Mouse (Mus musculus): ENCODE data around the gene Cfap65.

The Cfap65 gene

DNA sequence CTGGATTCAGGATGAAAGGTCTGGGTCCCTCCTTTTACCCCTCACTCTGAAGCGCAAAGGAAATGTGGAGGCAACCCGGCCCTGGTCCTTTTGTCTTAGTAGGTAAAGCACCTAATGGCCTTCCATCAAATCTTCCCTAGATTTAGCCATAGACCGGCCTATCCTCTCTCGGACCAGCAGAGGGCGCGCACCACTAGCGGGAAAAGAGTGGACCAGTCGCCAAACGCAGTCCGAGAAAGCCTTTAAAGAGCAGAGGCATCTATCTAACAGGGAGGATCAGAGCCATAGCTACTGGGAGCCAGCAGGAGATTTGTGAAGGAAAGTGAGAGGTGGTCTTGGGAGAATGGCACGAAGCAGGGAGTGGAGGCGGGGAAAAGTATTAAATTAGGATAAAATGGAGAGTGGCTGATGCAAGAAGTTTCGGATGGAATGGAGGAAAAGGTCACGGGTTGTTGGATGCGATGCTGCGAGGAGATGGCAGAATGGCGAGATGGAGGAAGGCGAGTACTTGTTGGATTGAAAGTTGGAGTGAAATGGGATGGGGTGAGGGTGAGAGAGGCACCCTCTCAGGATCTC, 54.5 kb downstream of the Cfap65 start:
- no peaks in the 10 kb centered on the region for H3K27me3 ChIP-seq (ENCODE audit: control insufficient read depth, insufficient read depth, low read length, poor library complexity, severe bottlenecking)
- peak; percentile 58 for DNase-seq (ENCODE audit: low read depth, low spot score)
- H3K36me3 ChIP-seq (ENCODE audit: control insufficient read depth, insufficient read depth, low read length, poor library complexity, severe bottlenecking), result no peaks in the 10 kb centered on the region

DNA sequence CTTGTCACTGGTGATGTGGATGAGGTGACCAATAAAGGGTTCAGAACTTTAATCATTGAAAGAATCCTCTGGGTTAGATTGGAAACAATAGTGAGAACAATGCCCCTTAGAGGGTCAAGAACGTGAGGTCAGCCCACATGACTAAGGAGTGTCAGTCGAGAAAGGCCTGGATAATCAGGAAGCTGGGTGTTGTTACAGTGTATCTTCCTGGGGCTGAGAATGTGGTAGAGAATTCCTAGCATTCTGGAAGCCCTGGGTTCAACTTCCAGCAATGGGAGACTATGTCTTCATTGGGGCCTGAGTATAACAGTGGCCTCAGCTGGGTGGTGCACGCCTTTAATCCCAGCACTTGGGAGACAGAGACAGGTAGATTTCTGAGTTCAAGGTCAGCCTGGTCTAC, 58.2 kb downstream of the Cfap65 start:
- Histone ChIP-seq H3K27me3 (ENCODE audit: control insufficient read depth, insufficient read depth, low read length, poor library complexity, severe bottlenecking) (no peaks in the 10 kb centered on the region), H3K36me3 (ENCODE audit: control insufficient read depth, insufficient read depth, low read length, poor library complexity, severe bottlenecking) (no peaks in the 10 kb centered on the region)
- no peak for DNase-seq (ENCODE audit: low read depth, low spot score)

DNA sequence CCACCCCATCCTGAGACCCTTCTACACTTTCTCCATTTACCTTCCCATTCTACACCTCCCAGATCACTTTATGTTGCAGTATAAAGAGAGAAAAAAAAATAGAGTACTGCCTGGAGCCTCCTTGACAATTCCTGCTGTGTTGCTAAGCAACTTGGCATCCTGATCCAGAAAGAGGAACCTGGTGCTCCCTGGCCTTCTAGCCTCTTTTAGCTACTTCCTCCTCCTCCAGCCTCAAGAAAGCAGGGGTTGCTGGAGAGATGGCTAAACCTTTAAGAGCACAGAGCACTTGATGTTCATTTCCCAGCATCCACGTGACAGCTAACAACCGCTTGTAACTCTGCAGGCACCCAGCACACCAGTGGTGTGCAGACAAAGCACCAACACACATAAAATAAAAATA, 63.2 kb downstream of the Cfap65 start:
- Histone ChIP-seq H3K27me3 (ENCODE audit: control insufficient read depth, insufficient read depth, low read length, poor library complexity, severe bottlenecking) (no peaks in the 10 kb centered on the region), H3K36me3 (ENCODE audit: control insufficient read depth, insufficient read depth, low read length, poor library complexity, severe bottlenecking) (no peaks in the 10 kb centered on the region)
- no peak for DNase-seq (ENCODE audit: low read depth, low spot score)

DNA sequence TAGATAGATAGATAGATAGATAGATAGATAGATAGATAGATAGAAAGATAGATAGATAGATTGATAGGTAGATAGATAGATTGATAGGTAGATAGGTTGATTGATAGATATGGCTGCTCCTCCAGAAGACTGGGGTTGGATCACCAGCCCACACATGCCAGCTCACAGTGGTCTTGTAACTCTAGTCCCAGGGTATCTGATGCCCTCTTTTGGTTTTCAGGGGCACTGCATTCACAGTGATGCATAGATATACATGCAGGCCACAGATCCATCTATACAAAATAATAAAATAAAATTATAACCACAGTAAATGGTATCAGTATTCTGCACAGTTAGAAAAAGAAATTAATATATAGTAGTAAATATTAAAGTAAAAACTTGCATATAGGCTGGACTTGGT, 73.6 kb downstream of the Cfap65 start:
- Histone ChIP-seq H3K27me3 (ENCODE audit: control insufficient read depth, insufficient read depth, low read length, poor library complexity, severe bottlenecking) (no peaks in the 10 kb centered on the region), H3K36me3 (ENCODE audit: control insufficient read depth, insufficient read depth, low read length, poor library complexity, severe bottlenecking) (no peaks in the 10 kb centered on the region)
- no peak for DNase-seq (ENCODE audit: low read depth, low spot score)

DNA sequence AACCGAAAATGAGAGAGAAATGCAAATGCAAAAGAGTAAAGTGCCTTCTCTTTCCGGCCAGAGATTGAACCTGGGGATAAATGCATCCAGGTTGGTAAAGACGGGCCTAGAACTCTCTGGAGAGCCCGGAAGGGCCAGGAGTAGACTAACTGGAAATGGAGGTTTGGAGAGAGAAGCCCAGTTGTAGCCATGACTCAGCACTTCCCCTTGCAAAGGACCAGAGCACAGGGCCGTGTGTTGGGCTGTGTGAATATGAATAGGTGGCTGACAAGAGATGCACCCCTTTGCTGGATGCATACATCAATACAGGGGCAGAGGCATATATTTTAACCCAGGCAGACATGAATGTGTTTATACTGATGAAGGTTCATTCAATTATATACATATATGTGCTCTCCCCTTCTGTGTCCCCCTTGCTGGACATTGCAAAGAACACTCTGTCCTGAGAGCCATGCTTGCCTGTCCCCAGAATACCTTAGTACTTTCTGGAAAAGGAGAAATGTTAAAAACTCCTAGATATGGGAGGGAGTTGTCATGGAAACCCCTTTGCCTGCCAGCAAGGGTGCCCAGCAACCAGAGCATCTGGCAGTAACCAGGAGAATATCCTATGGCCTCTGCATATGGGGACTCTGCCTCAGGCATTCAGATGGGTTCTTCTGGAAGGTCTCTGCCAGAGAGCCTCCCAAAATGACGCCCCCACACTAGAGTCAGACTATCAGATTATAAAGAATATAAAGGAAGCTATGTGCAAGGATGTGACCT, 76.0 kb downstream of the Cfap65 start:
- no peak for DNase-seq (ENCODE audit: low read depth, low spot score)
- H3K27me3 ChIP-seq (ENCODE audit: control insufficient read depth, insufficient read depth, low read length, poor library complexity, severe bottlenecking), result no peaks in the 10 kb centered on the region
- no peaks in the 10 kb centered on the region for H3K36me3 ChIP-seq (ENCODE audit: control insufficient read depth, insufficient read depth, low read length, poor library complexity, severe bottlenecking)

DNA sequence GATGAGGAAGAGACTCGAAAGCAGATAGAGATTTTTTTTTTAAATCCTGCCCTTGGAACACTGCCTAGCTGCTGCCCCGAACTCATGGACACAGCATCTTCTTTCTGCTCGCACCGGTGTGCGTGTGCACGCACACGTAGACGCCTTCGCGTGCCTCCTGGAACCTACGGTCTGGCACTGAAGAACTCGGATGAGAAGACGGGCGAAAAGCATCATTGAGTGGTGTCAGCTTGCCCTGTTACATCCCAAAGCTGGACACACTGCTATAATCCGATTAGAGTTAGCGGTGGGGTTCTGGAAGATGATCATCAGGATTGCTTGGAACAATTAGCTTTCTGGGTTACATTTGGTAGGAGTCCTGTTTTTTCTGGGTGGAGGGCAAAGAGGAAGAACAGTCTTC, 76.6 kb downstream of the Cfap65 start:
- Histone ChIP-seq H3K27me3 (ENCODE audit: control insufficient read depth, insufficient read depth, low read length, poor library complexity, severe bottlenecking) (no peaks in the 10 kb centered on the region), H3K36me3 (ENCODE audit: control insufficient read depth, insufficient read depth, low read length, poor library complexity, severe bottlenecking) (no peaks in the 10 kb centered on the region)
- no peak for DNase-seq (ENCODE audit: low read depth, low spot score)

DNA sequence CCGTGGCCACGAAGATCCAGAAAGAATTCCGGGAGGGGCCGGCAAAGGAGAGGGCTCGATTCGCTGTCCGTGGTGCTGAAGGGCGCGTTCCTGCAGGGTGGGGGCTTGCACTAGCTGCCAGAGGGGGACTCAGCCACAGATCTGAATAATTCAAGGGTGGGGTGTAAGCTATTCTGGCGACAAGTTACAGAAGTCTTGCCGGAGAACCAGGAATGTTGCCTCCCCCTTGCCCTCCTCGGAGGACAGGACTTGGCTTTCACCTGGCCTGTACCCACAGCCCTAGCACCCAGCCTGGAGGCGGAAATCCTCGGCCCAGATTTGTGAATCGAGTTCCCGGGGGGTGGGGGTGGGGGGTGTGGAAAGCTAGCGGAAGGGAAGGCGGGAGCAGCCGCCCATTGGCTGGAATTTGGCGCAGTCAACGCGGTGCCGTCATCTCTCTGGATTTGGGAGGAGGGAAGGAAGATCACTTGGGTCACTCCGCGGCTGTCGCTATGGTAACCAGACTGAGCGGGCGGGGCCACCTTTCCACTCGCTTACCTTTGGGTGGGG, 77.2 kb downstream of the Cfap65 start:
- Histone ChIP-seq H3K36me3 (ENCODE audit: control insufficient read depth, insufficient read depth, low read length, poor library complexity, severe bottlenecking) (no peaks in the 10 kb centered on the region), H3K27me3 (ENCODE audit: control insufficient read depth, insufficient read depth, low read length, poor library complexity, severe bottlenecking) (no peaks in the 10 kb centered on the region)
- DNase-seq (ENCODE audit: low read depth, low spot score), result peak; percentile 22

DNA sequence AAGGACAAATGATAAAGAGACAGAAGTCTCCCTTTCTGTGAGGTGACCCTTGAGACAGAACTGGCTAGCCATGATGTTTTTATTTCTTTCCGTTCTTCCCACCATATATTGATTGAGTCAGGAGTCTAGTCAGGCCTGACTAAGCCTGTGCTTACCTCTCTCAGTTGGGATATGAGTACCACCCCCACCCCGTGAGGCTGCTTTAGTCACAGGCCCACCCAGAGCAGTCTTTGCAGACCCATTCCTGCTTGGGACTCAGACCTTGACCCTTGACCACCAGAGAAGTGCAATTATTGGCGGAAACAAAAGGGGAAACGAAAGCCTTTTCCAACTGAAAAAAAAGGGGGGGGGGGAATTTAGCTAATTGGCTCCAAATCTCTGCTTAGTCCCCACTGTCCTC, 77.7 kb downstream of the Cfap65 start:
- DNase-seq (ENCODE audit: low read depth, low spot score), result no peak
- no peaks in the 10 kb centered on the region for H3K27me3 ChIP-seq (ENCODE audit: control insufficient read depth, insufficient read depth, low read length, poor library complexity, severe bottlenecking)
- H3K36me3 ChIP-seq (ENCODE audit: control insufficient read depth, insufficient read depth, low read length, poor library complexity, severe bottlenecking), result no peaks in the 10 kb centered on the region

DNA sequence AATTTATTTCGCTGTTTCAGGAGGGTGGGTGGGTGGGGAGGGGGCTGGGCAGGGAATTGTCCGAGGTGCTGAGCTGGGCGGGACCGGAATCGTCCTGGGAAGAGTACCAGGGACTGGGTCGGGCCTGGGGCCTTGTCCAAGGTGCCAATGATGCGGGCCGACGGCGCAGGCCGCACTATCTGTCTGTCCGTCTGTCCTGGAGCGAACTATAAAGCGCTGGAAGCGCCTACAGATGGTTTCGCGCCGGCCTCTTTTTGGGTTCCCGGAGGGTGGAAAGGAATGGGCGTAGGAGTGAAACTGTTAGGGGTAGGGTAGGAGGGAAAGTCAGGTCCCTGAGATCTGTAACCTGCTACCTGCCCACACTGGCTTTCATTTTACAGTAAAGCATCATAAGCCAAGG, 78.2 kb downstream of the Cfap65 start:
- no peaks in the 10 kb centered on the region for H3K36me3 ChIP-seq (ENCODE audit: control insufficient read depth, insufficient read depth, low read length, poor library complexity, severe bottlenecking)
- H3K27me3 ChIP-seq (ENCODE audit: control insufficient read depth, insufficient read depth, low read length, poor library complexity, severe bottlenecking), result no peaks in the 10 kb centered on the region
- DNase-seq (ENCODE audit: low read depth, low spot score), result no peak

DNA sequence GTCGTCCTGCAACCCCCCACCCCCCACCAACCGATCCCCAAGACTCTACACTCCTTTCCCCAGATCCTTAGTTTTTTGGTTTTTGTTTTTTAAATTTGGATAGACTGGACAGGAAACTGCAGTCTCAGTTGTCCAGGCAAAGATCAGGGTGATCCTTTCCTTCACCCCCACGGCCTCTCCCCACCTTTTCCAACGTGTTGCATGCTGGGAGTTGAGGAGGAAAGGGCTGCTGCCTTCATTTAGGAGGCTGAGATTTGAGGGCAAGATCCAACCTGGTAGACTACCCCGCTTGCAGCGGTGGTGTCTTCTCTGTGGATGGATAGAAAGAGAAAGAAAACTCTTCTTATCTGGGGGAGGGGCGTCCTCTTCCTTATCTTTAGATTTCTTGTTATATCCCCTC, 78.6 kb downstream of the Cfap65 start:
- Histone ChIP-seq H3K36me3 (ENCODE audit: control insufficient read depth, insufficient read depth, low read length, poor library complexity, severe bottlenecking) (no peaks in the 10 kb centered on the region), H3K27me3 (ENCODE audit: control insufficient read depth, insufficient read depth, low read length, poor library complexity, severe bottlenecking) (no peaks in the 10 kb centered on the region)
- no peak for DNase-seq (ENCODE audit: low read depth, low spot score)

DNA sequence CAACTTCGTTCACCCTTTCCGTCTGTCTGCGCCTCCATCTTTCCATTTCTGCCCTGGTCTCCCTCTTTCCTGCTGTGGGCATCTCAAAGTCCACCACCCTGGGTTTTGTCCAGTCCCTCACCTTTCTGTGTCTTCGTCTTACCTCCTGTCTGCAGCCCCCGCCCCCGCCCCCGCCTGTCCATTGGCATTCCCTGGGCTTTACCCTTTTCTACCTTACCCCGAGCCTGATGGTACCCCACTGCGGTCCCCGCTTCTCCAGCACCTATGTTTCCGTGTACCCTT, 79.0 kb downstream of the Cfap65 start:
- DNase-seq (ENCODE audit: low read depth, low spot score), result no peak
- H3K27me3 ChIP-seq (ENCODE audit: control insufficient read depth, insufficient read depth, low read length, poor library complexity, severe bottlenecking), result no peaks in the 10 kb centered on the region
- no peaks in the 10 kb centered on the region for H3K36me3 ChIP-seq (ENCODE audit: control insufficient read depth, insufficient read depth, low read length, poor library complexity, severe bottlenecking)

DNA sequence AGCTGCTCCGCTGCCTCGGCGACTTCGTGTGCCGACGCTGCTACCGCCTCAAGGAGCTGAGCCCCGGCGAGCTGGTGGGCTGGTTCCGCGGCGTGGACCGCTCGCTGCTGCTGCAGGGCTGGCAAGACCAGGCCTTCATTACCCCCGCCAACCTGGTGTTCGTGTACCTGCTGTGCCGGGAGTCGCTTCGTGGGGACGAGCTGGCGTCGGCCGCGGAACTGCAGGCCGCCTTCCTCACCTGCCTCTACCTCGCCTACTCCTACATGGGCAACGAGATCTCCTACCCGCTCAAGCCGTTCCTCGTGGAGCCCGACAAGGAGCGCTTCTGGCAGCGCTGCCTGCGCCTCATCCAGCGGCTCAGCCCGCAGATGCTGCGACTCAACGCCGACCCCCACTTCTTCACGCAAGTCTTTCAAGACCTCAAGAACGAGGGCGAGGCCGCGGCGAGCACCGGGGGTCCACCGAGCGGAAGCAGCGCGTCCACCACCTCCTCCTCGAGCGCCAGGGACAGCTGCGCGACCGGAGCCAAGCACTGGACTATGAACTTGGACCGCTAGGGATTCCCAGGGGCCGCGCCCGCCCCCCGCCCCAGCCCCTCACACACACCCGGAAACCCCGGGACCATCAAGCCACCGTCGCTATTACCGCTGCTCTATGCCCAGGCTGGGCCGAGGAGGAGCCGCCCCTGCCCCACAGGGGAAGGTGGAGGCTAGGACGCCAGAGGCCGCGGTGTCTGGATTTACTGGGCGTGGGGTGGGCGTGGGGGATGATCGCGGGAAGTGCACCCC, 79.6 kb downstream of the Cfap65 start:
- peak; percentile 16 for DNase-seq (ENCODE audit: low read depth, low spot score)
- H3K36me3 ChIP-seq (ENCODE audit: control insufficient read depth, insufficient read depth, low read length, poor library complexity, severe bottlenecking), result no peaks in the 10 kb centered on the region
- H3K27me3 ChIP-seq (ENCODE audit: control insufficient read depth, insufficient read depth, low read length, poor library complexity, severe bottlenecking), result no peaks in the 10 kb centered on the region

DNA sequence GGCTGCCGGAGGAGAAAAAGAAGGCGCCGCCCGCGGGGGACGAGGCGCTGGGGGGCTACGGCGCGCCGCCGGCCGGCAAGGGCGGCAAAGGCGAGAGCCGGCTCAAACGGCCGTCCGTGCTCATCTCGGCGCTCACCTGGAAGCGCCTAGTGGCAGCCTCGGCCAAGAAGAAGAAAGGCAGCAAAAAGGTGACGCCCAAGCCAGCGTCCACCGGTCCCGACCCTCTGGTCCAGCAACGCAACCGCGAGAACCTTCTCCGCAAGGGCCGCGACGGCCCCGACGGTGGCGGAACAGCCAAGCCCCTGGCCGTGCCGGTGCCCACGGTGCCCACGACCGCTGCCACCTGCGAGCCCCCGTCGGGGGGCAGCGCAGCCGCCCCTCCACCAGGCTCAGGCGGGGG, 80.2 kb downstream of the Cfap65 start:
- no peaks in the 10 kb centered on the region for H3K36me3 ChIP-seq (ENCODE audit: control insufficient read depth, insufficient read depth, low read length, poor library complexity, severe bottlenecking)
- no peaks in the 10 kb centered on the region for H3K27me3 ChIP-seq (ENCODE audit: control insufficient read depth, insufficient read depth, low read length, poor library complexity, severe bottlenecking)
- peak; percentile 15 for DNase-seq (ENCODE audit: low read depth, low spot score)

DNA sequence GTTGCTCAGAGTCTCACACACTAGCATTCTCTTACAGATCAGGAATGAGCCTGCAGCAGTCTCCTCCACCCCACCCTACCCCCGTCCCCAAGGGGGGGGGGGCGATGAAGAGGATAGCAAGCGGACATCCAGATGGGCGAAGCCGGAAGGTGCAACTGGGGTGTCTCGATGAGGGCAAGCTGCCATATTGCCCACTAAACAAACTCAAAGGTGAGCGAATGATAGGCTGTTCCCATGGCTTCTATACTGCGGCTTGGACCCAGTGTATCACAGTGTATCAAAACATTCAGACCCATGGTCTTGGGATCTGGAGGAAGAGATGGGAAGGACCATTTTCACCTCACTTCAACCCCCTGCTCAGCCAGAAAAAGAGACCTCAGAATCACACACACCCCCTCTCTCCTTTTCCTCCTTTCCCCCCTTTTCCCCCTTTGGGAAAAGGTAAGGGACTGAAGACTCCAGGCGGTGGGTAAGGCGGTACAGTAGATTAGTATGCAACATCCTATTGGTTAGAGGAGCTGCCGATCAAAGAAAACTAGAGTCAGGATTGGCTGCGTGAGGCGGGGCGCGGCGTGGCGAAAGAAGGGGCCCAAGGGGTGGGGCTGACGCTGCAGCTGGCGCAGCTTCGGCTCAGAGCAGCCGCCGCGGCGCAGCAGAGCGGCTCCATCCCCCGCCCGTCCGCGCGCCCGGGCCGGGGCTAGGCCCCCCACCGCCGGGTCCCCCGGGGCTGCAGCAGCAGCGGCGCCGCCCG, 80.9 kb downstream of the Cfap65 start, which contains the start of gene Cdk5r2:
Cdk5r2 (plus strand) TSS at position 629 of the 751 bp plus-strand sequence.
- DNase-seq (ENCODE audit: low read depth, low spot score), result peak; percentile 78
- Histone ChIP-seq H3K36me3 (ENCODE audit: control insufficient read depth, insufficient read depth, low read length, poor library complexity, severe bottlenecking) (no peaks in the 10 kb centered on the region), H3K27me3 (ENCODE audit: control insufficient read depth, insufficient read depth, low read length, poor library complexity, severe bottlenecking) (no peaks in the 10 kb centered on the region)

Data from splenic B cell, adult 2 months (primary cell).